Mouse (Mus musculus): ENCODE data around the gene Rph3al.

The Rph3al gene

GRCm38 (mm10) chr11:75950459-75950858 is 12.2 kb upstream of the Rph3al start:
- in situ Hi-C loops (cut with MboI, MseI), result no loop called here

- in situ Hi-C loops (cut with MboI, MseI), result no loop called here
Measured at GRCm38 (mm10) chr11:75948789-75949188, 10.6 kb upstream of the Rph3al start.

- in situ Hi-C loops (cut with MboI, MseI), result no loop called here
Measured at GRCm38 (mm10) chr11:75947223-75947622, 9.0 kb upstream of the Rph3al start.

- in situ Hi-C loops (cut with MboI, MseI), result no loop called here
Measured at GRCm38 (mm10) chr11:75945805-75946450, 7.7 kb upstream of the Rph3al start.

GRCm38 (mm10) chr11:75937370-75937871 is 808 bp downstream of the Rph3al start:
- in situ Hi-C loops (cut with MboI, MseI), result no loop called here

GRCm38 (mm10) chr11:75935819-75936430 is 2.3 kb downstream of the Rph3al start:
- in situ Hi-C loops (cut with MboI, MseI), result no loop called here

- in situ Hi-C loops (cut with MboI, MseI), result no loop called here
Measured at GRCm38 (mm10) chr11:75934425-75934824, 3.8 kb downstream of the Rph3al start.

- in situ Hi-C loops (cut with MboI, MseI), result no loop called here
Measured at GRCm38 (mm10) chr11:75933371-75933770, 4.9 kb downstream of the Rph3al start.

GRCm38 (mm10) chr11:75930911-75931678 is 7.1 kb downstream of the Rph3al start:
- in situ Hi-C loops (cut with MboI, MseI), result no loop called here

- in situ Hi-C loops (cut with MboI, MseI), result no loop called here
Measured at GRCm38 (mm10) chr11:75930208-75930607, 8.0 kb downstream of the Rph3al start.

- in situ Hi-C loops (cut with MboI, MseI), result no loop called here
Measured at GRCm38 (mm10) chr11:75927881-75928280, 10.3 kb downstream of the Rph3al start.

- in situ Hi-C loops (cut with MboI, MseI), result no loop called here
Measured at GRCm38 (mm10) chr11:75926431-75927312, 11.6 kb downstream of the Rph3al start.

- in situ Hi-C loops (cut with MboI, MseI), result no loop called here
Measured at GRCm38 (mm10) chr11:75925801-75926200, 12.4 kb downstream of the Rph3al start.

GRCm38 (mm10) chr11:75922741-75923140 is 15.5 kb downstream of the Rph3al start:
- in situ Hi-C loops (cut with MboI, MseI), result no loop called here

- in situ Hi-C loops (cut with MboI, MseI), result loop anchor here in 1 of 2 experiments (5.0 kb wide), 1 partner anchor 48 kb away; no protein-coding TSS in a partner anchor
Measured at GRCm38 (mm10) chr11:75919139-75919538, 19.1 kb downstream of the Rph3al start.

- in situ Hi-C loops (cut with MboI, MseI), result loop anchor here in 1 of 2 experiments (5.0 kb wide), 1 partner anchor 50 kb away; no protein-coding TSS in a partner anchor
Measured at GRCm38 (mm10) chr11:75917340-75917739, 20.9 kb downstream of the Rph3al start.

GRCm38 (mm10) chr11:75913953-75914352 is 24.3 kb downstream of the Rph3al start:
- in situ Hi-C loops (cut with MboI, MseI), result loop anchor here in 1 of 2 experiments (5.0 kb wide), 1 partner anchor 53 kb away; no protein-coding TSS in a partner anchor

GRCm38 (mm10) chr11:75912944-75913657 is 25.1 kb downstream of the Rph3al start:
- in situ Hi-C loops (cut with MboI, MseI), result loop anchor here in 1 of 2 experiments (5.0 kb wide), 1 partner anchor 54 kb away; no protein-coding TSS in a partner anchor

GRCm38 (mm10) chr11:75911962-75912361 is 26.3 kb downstream of the Rph3al start:
- in situ Hi-C loops (cut with MboI, MseI), result loop anchor here in 1 of 2 experiments (5.0 kb wide), 1 partner anchor 55 kb away; no protein-coding TSS in a partner anchor

Measured in T-helper 17 cell (primary cell).